Mouse (Mus musculus): ENCODE results near the gene Dcst2. TPM values are rescaled to one million over a fixed set of nuclear protein-coding genes. Genes with fewer than 3 reads are reported as not detected.

Gene Dcst2
- polyA plus RNA-seq, 1 experiment from 2014 or later, result 0.32 TPM

DNA sequence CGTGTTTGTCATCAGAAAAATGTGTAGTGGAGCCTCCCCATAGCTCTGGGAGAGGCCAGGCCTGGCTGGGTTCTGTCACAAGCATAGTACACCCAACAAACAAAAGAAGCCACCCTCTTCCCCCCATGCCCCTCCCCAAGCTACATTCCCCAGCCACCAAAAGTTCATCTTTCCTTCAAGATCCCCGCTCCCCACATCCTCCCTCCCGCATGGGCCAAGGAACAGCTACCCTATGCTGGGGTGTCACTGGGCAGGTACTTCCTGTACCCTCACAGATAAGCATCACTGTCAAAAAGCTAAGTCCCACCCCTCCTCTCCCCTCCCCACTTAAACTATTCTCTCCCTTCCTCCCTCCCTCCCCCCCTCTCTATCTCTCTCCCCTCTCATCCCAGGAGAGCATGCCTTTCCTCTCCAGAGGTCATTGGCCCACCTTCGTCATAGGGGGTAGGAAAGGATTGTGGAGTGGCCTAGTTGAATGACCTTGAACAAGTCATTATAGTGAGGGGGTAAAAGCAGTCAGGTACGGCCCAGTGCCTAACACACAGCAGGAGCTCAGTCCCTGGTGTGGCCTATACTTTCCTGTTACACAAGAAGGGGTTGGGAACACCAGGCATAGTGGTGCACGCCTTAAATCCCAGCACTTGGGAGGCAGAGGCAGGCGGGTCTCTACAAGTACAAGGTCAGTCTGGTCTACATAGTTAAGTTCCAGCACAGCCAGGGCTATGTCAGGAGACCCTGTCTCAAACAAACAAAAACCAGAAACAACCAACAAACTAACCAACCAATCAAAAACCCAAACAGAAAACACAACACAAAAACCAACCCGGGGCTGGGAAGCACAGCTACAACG, 20.5 kb downstream of the Dcst2 start:
- 81% methylated on average over 9 of the region's 9 CpGs for WGBS
- H3K4me2 ChIP-seq (ENCODE audit: low read depth, low read length), result no peak overlapping the region
- no peak overlapping the region for H3K4me3 ChIP-seq (ENCODE audit: low read depth, low read length)
- no peaks in the 10 kb centered on the region for H3K9me3 ChIP-seq (replicated peaks; ENCODE audit: control insufficient read depth, low read length)
- ATAC-seq (replicated peaks; ENCODE audit: insufficient number of reproducible peaks, low FRiP score, low TSS enrichment, low read depth), result no peak
- no peak for DNase-seq (ENCODE audit: low spot score)
- no peaks in the 10 kb centered on the region for H3K27me3 ChIP-seq (ENCODE audit: control insufficient read depth, insufficient read depth, low read length)
- H3K36me3 ChIP-seq (replicated peaks; ENCODE audit: control insufficient read depth, insufficient read depth, low read depth, low read length), result no peaks in the 10 kb centered on the region
- no peak overlapping the region for H3K27ac ChIP-seq (replicated peaks; ENCODE audit: low read depth, low read length)
- no peak overlapping the region for H3K9ac ChIP-seq (replicated peaks; ENCODE audit: low read length)
- peaks cover 5% of the 10 kb centered on the region for H3K4me1 ChIP-seq (ENCODE audit: control insufficient read depth, insufficient read depth, low read length)

DNA sequence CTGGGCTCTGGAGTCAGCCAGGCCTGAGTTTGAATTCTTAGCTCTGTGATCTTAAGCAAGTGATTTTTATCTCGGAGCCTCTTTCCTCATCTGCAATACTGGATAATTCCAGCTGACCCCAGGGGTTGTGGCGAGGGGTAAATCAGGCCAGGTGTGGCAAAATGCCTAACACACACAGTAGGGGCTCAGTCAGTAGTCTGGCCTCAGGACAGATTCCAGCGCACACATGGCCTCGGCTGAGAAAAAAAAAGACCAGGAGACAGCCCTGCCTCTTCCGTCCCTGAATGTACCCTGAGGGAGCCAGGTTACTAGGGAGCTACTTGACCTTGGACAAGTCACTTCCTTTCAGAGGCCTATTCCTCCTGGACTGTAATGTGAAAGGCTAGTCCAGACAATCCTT, 21.2 kb downstream of the Dcst2 start:
- H3K27ac ChIP-seq (replicated peaks; ENCODE audit: low read depth, low read length), result no peak overlapping the region
- 66% methylated on average over 5 of the region's 5 CpGs for WGBS
- ATAC-seq (replicated peaks; ENCODE audit: insufficient number of reproducible peaks, low FRiP score, low TSS enrichment, low read depth), result no peak

DNA sequence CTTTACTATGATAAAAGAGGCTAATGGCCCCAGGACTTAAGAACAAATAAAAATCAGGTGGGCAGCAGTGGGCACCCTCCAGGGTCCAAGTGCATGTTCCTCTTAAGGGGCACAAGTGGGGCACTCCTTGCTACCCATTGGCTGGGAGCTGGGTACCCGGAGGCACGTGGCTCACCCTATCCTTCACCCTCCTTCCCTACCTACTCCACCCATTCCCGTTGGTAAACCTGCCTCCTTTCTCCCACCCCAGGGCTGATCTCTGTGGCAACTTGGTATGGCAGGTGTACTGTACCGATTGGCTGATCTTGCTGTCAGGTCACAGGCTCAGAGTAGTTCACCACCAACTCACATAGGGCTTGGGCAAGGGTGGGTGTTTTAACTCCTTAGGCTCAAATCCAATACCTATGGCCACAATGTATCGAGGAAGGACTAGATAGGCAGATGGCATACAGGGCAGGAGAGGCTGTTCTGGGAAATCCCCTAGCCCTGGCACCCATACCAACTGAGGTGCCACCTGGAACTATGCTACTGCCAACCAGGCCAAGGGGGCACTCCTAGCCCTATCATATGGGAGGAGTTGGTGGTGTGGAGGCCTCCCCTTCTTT, 22.0 kb downstream of the Dcst2 start:
- no peak overlapping the region for H3K4me3 ChIP-seq (ENCODE audit: low read depth, low read length)
- no peak overlapping the region for H3K9ac ChIP-seq (replicated peaks; ENCODE audit: low read length)
- H3K27ac ChIP-seq (replicated peaks; ENCODE audit: low read depth, low read length), result no peak overlapping the region
- no peaks in the 10 kb centered on the region for H3K36me3 ChIP-seq (replicated peaks; ENCODE audit: control insufficient read depth, insufficient read depth, low read depth, low read length)
- H3K9me3 ChIP-seq (replicated peaks; ENCODE audit: control insufficient read depth, low read length), result no peaks in the 10 kb centered on the region
- ATAC-seq (replicated peaks; ENCODE audit: insufficient number of reproducible peaks, low FRiP score, low TSS enrichment, low read depth), result no peak
- no peaks in the 10 kb centered on the region for H3K27me3 ChIP-seq (ENCODE audit: control insufficient read depth, insufficient read depth, low read length)
- no peak overlapping the region for H3K4me2 ChIP-seq (ENCODE audit: low read depth, low read length)
- H3K4me1 ChIP-seq (ENCODE audit: control insufficient read depth, insufficient read depth, low read length), result peaks cover 3% of the 10 kb centered on the region; the same call in 1 of the 2 replicates
- 83% methylated on average over 5 of the region's 5 CpGs for WGBS
- no peak for DNase-seq (ENCODE audit: low spot score)

More for the DNA sequence above, 21.2 kb downstream of the Dcst2 start:
- Histone ChIP-seq H3K4me1 (ENCODE audit: control insufficient read depth, insufficient read depth, low read length) (peaks cover 5% of the 10 kb centered on the region), H3K9me3 (replicated peaks; ENCODE audit: control insufficient read depth, low read length) (no peaks in the 10 kb centered on the region), H3K27me3 (ENCODE audit: control insufficient read depth, insufficient read depth, low read length) (no peaks in the 10 kb centered on the region), H3K36me3 (replicated peaks; ENCODE audit: control insufficient read depth, insufficient read depth, low read depth, low read length) (no peaks in the 10 kb centered on the region), H3K9ac (replicated peaks; ENCODE audit: low read length) (no peak overlapping the region), H3K4me2 (ENCODE audit: low read depth, low read length) (no peak overlapping the region), H3K4me3 (ENCODE audit: low read depth, low read length) (no peak overlapping the region)
- no peak for DNase-seq (ENCODE audit: low spot score)

DNA sequence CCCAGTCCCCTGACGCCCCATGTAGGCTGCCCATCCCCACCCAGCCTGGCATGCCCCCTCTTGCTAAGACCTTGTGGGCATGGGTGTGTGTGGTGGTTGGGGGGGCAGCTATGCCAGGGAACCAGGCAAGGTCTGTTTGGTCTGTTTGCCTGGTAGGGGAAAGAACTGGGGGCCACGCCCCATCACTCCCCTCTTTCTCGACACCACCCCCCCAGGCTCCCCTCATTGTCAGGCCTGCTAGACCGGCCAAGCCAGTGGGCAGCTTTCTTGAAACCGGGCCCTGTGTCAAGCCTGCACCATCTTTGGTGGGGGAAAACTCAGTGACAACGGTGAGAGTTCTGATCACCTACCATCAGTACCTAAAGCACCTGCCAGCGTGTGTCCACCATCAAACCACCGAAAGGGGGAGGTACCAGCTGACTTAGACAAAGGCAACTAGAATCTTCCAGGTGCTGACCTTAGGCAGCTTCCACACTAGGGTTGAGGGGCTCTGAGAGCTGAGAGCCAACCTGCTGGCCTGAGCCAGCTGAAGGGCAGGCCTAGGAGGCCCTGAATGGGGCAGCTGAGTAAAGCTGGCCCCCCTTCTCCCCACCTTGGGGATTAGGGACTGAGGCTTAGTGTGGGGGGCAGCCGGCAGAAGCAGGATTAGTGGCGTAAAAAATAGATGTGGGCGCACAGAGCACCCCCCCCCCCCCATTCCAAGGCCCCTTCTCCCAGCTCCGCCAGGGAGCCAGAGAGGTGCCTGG, 22.7 kb downstream of the Dcst2 start:
- H3K4me3 ChIP-seq (ENCODE audit: low read depth, low read length), result no peak overlapping the region
- peaks cover 2% of the 10 kb centered on the region; the same call in 1 of the 2 replicates for H3K4me1 ChIP-seq (ENCODE audit: control insufficient read depth, insufficient read depth, low read length)
- ATAC-seq (replicated peaks; ENCODE audit: insufficient number of reproducible peaks, low FRiP score, low TSS enrichment, low read depth) (no peak), DNase-seq (ENCODE audit: low spot score) (no peak)
- H3K9ac ChIP-seq (replicated peaks; ENCODE audit: low read length), result no peak overlapping the region
- no peaks in the 10 kb centered on the region for H3K36me3 ChIP-seq (replicated peaks; ENCODE audit: control insufficient read depth, insufficient read depth, low read depth, low read length)
- 59% methylated on average over 11 of the region's 12 CpGs for WGBS
- H3K9me3 ChIP-seq (replicated peaks; ENCODE audit: control insufficient read depth, low read length), result no peaks in the 10 kb centered on the region
- H3K4me2 ChIP-seq (ENCODE audit: low read depth, low read length), result no peak overlapping the region
- H3K27ac ChIP-seq (replicated peaks; ENCODE audit: low read depth, low read length), result no peak overlapping the region
- no peaks in the 10 kb centered on the region for H3K27me3 ChIP-seq (ENCODE audit: control insufficient read depth, insufficient read depth, low read length)

DNA sequence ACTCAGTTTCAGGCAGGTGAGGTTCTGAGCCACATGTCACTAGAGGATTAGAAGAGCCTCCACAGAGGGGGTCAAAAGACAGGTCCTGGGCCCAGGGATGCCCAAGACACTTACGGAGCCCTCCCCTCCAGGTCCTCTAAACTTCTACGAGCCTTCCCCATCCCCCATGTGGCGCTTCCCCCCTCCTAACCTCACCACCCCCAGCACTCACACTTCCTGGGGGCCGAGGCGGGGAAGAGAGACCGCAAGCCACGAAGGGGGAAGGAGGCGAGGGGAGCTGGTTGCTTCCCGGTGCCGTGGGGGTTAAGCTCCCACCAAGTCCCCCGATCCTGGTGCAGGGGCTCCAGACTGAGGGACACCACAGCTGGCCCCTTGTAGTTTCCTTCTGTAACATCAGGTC, 23.7 kb downstream of the Dcst2 start:
- ATAC-seq (replicated peaks; ENCODE audit: insufficient number of reproducible peaks, low FRiP score, low TSS enrichment, low read depth), result no peak
- H3K36me3 ChIP-seq (replicated peaks; ENCODE audit: control insufficient read depth, insufficient read depth, low read depth, low read length), result no peaks in the 10 kb centered on the region

DNA sequence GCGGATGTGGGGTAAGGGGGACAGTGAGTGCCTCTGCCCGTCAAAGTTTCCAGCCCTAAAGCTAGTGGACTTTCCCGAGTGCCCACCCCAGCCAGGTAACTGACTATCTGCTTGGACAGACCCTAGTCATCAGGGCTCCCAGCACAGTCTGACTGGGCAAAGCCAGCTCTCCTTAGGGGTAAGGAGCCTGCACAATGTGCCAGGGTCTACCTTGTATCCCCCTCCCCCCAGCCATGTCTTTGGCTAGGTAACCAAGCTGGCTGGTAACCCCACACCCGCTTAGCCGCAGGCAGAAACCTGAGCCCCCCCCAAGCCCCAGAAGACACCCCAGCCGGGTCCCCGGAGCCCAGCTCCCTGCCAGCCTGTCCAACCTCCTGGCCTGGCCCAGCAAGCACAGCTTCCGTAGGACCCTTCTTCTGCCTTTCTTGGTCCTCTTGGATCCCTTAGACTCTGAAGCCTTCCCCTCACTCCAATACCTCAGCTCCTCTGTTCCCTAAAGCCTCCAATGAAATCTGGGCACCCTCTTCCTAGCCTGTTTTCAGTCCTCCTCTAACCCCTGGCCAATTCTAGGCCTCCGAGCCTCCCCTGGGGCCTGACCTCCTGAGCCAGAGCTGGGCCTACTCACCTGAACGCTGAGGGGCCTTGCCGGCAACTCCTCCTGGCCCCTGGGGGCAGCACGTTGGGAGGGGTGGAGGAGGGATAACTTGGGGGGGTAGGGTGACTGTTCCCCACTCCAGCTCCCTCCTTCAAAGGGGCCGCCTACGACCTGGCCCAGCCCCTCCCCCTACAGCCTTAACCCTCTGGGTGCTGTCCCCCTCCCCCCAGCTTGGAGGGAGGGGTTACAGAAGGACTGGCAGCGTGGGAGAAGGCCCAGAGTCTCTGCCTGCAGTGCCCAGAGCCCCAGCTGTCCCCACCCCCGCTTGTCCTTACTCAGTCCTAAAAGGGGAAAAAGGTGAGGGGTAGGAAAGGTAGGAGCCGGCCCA, 25.0 kb downstream of the Dcst2 start:
- H3K4me1 ChIP-seq (ENCODE audit: control insufficient read depth, insufficient read depth, low read length), result peaks cover 8% of the 10 kb centered on the region
- WGBS, result 38% methylated on average over 16 of the region's 17 CpGs
- H3K9ac ChIP-seq (replicated peaks; ENCODE audit: low read length), result no peak overlapping the region
- DNase-seq (ENCODE audit: low spot score), result no peak
- H3K36me3 ChIP-seq (replicated peaks; ENCODE audit: control insufficient read depth, insufficient read depth, low read depth, low read length), result no peaks in the 10 kb centered on the region
- no peak for ATAC-seq (replicated peaks; ENCODE audit: insufficient number of reproducible peaks, low FRiP score, low TSS enrichment, low read depth)
- H3K9me3 ChIP-seq (replicated peaks; ENCODE audit: control insufficient read depth, low read length), result no peaks in the 10 kb centered on the region
- no peak overlapping the region for H3K4me2 ChIP-seq (ENCODE audit: low read depth, low read length)
- no peak overlapping the region for H3K27ac ChIP-seq (replicated peaks; ENCODE audit: low read depth, low read length)
- no peak overlapping the region for H3K4me3 ChIP-seq (ENCODE audit: low read depth, low read length)
- H3K27me3 ChIP-seq (ENCODE audit: control insufficient read depth, insufficient read depth, low read length), result peaks cover 7% of the 10 kb centered on the region

More for the DNA sequence above, 23.7 kb downstream of the Dcst2 start:
- Histone ChIP-seq H3K27me3 (ENCODE audit: control insufficient read depth, insufficient read depth, low read length) (no peaks in the 10 kb centered on the region), H3K9me3 (replicated peaks; ENCODE audit: control insufficient read depth, low read length) (no peaks in the 10 kb centered on the region), H3K4me2 (ENCODE audit: low read depth, low read length) (no peak overlapping the region), H3K9ac (replicated peaks; ENCODE audit: low read length) (no peak overlapping the region), H3K27ac (replicated peaks; ENCODE audit: low read depth, low read length) (no peak overlapping the region), H3K4me3 (ENCODE audit: low read depth, low read length) (no peak overlapping the region), H3K4me1 (ENCODE audit: control insufficient read depth, insufficient read depth, low read length) (peaks cover 2% of the 10 kb centered on the region; the same call in 1 of the 2 replicates)
- 32% methylated on average over 11 of the region's 11 CpGs for WGBS
- DNase-seq (ENCODE audit: low spot score), result no peak

DNA sequence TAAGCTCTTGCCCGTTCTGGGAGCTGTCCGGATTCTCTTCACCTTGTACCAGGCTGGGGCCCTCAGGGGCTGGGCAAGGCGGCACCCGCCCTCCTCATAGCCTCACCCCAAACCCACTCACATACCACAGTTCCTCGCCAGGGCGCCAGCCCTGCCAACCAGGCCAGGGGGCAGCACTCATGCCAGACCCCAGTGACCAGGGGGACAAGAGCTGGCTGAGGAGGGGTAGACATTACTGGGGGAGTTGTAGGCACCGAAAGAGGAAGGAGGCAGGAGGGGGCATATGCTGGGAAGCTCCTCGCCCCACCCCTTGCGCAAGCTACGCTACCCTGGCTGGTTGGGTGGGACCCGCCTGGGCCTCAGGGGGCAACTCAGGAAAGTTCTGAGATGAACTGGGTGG, 25.9 kb downstream of the Dcst2 start:
- no peak overlapping the region for H3K4me3 ChIP-seq (ENCODE audit: low read depth, low read length)

More for the DNA sequence above, 25.9 kb downstream of the Dcst2 start:
- no peak for ATAC-seq (replicated peaks; ENCODE audit: insufficient number of reproducible peaks, low FRiP score, low TSS enrichment, low read depth)
- DNase-seq (ENCODE audit: low spot score), result no peak
- no peak overlapping the region for H3K9ac ChIP-seq (replicated peaks; ENCODE audit: low read length)
- H3K27me3 ChIP-seq (ENCODE audit: control insufficient read depth, insufficient read depth, low read length), result peaks cover 16% of the 10 kb centered on the region
- H3K36me3 ChIP-seq (replicated peaks; ENCODE audit: control insufficient read depth, insufficient read depth, low read depth, low read length), result no peaks in the 10 kb centered on the region
- H3K9me3 ChIP-seq (replicated peaks; ENCODE audit: control insufficient read depth, low read length), result no peaks in the 10 kb centered on the region
- no peak overlapping the region; the same call in 1 of the 2 replicates for H3K4me2 ChIP-seq (ENCODE audit: low read depth, low read length)
- no peak overlapping the region for H3K27ac ChIP-seq (replicated peaks; ENCODE audit: low read depth, low read length)
- WGBS, result 72% methylated on average over 11 of the region's 11 CpGs
- H3K4me1 ChIP-seq (ENCODE audit: control insufficient read depth, insufficient read depth, low read length), result peaks cover 14% of the 10 kb centered on the region

Measured in embryonic facial prominence, embryonic 11.5 days (tissue).